Comparison of ENCODE assay signal across 18 mouse cellular contexts in genomic region chr10:120827761-120828160, GRCm38 (mm10).
"Had no signal": no experiment of that assay in that cellular context is flagged by ENCODE, and none has a peak within 500 bp of the region (broad histone marks: within the 10 kb centered on the region; RNA-seq: fewer than 3 reads in every experiment).

No protein-coding gene starts in this region.

- H3K27ac ChIP-seq: liver, embryonic 13.5 days; macrophage; neural tube, embryonic 13.5 days had no signal

- H3K36me3 ChIP-seq: liver, embryonic 13.5 days; neural tube, embryonic 13.5 days had no signal

- H3K4me1 ChIP-seq: liver, embryonic 13.5 days had no signal

- H3K9me3 ChIP-seq: liver, embryonic 13.5 days; neural tube, embryonic 13.5 days had no signal

- DNase-seq: kidney, adult 18-20 months; kidney, adult 9 months; kidney, postnatal 14 days; kidney, postnatal 4 days; left cerebral cortex, postnatal 4 days; liver; liver, embryonic 13.5 days; lung, embryonic 14.5 days; midbrain, embryonic 14.5 days; retina, postnatal 1 day; right cerebral cortex, postnatal 25 days; spleen, adult 18-20 months; thymus, adult 18-20 months; thymus, postnatal 36 days had no signal

- H3K27me3 ChIP-seq: liver, embryonic 13.5 days; neural tube, embryonic 13.5 days had no signal

- H3K9ac ChIP-seq: liver, embryonic 13.5 days; lung, embryonic 14.5 days; neural tube, embryonic 13.5 days had no signal

- ATAC-seq: lung, postnatal 0 days had no signal

- H3K4me2 ChIP-seq: liver, embryonic 13.5 days; lung, embryonic 14.5 days; neural tube, embryonic 13.5 days had no signal

- H3K4me3 ChIP-seq: liver, embryonic 13.5 days; myocyte; neural tube, embryonic 13.5 days had no signal
